Mouse (Mus musculus): ENCODE results near the gene Pon3.
"Not testable (repeated sequence)": the region's sequence is repeated elsewhere in the genome, so short reads cannot be mapped to it uniquely, and the experiment has no call there.

Pon3 gene

GRCm38 (mm10) chr6:5254869-5255268 is 1.2 kb downstream of the Pon3 start:
- no peak for DNase-seq (ENCODE audit: low read depth, low spot score)

GRCm38 (mm10) chr6:5245926-5246325 is 10.2 kb downstream of the Pon3 start:
- no peak for DNase-seq (ENCODE audit: low read depth, low spot score)

GRCm38 (mm10) chr6:5238799-5239198 is 17.3 kb downstream of the Pon3 start:
- DNase-seq (ENCODE audit: low read depth, low spot score) = no peak

GRCm38 (mm10) chr6:5237510-5237909 is 18.6 kb downstream of the Pon3 start:
- no peak for DNase-seq (ENCODE audit: low read depth, low spot score)

GRCm38 (mm10) chr6:5236843-5237371 is 19.2 kb downstream of the Pon3 start:
- DNase-seq (ENCODE audit: low read depth, low spot score) = no peak

- no peak for DNase-seq (ENCODE audit: low read depth, low spot score)
These were observed 21.5 kb downstream of the Pon3 start for GRCm38 (mm10) chr6:5234563-5234962.

- DNase-seq (ENCODE audit: low read depth, low spot score) = no peak
These were observed 22.3 kb downstream of the Pon3 start for GRCm38 (mm10) chr6:5233812-5234211.

GRCm38 (mm10) chr6:5232022-5232421 is 24.1 kb downstream of the Pon3 start:
- DNase-seq (ENCODE audit: low read depth, low spot score) = no peak

- no peak for DNase-seq (ENCODE audit: low read depth, low spot score)
These were observed 25.8 kb downstream of the Pon3 start for GRCm38 (mm10) chr6:5230261-5230660.

- not testable (repeated sequence) for DNase-seq (ENCODE audit: low read depth, low spot score)
These were observed 32.5 kb downstream of the Pon3 start for GRCm38 (mm10) chr6:5223551-5223950.

GRCm38 (mm10) chr6:5222080-5222479 is 34.0 kb downstream of the Pon3 start:
- no peak for DNase-seq (ENCODE audit: low read depth, low spot score)

GRCm38 (mm10) chr6:5218190-5218589 is 37.9 kb downstream of the Pon3 start:
- DNase-seq (ENCODE audit: low read depth, low spot score) = no peak

GRCm38 (mm10) chr6:5207817-5208216 is 48.3 kb downstream of the Pon3 start:
- no peak for DNase-seq (ENCODE audit: low read depth, low spot score)

- DNase-seq (ENCODE audit: low read depth, low spot score) = no peak
These were observed 56.2 kb downstream of the Pon3 start for GRCm38 (mm10) chr6:5199916-5200315.

- DNase-seq (ENCODE audit: low read depth, low spot score) = no peak
These were observed 56.6 kb downstream of the Pon3 start for GRCm38 (mm10) chr6:5199376-5199905.

- DNase-seq (ENCODE audit: low read depth, low spot score) = no peak
These were observed 57.5 kb downstream of the Pon3 start for GRCm38 (mm10) chr6:5198590-5198989.

GRCm38 (mm10) chr6:5193693-5194092 is 62.4 kb downstream of the Pon3 start, which contains the start of gene Pon1:
TSS of gene Pon1 (minus strand) at chr6:5193946.
- DNase-seq (ENCODE audit: low read depth, low spot score) = no peak

- DNase-seq (ENCODE audit: low read depth, low spot score) = no peak
These were observed 65.3 kb downstream of the Pon3 start for GRCm38 (mm10) chr6:5190761-5191160.

- DNase-seq (ENCODE audit: low read depth, low spot score) = no peak
These were observed 66.6 kb downstream of the Pon3 start for GRCm38 (mm10) chr6:5189507-5189906.

- no peak for DNase-seq (ENCODE audit: low read depth, low spot score)
These were observed 67.1 kb downstream of the Pon3 start for GRCm38 (mm10) chr6:5188938-5189337.

- no peak for DNase-seq (ENCODE audit: low read depth, low spot score)
These were observed 68.0 kb downstream of the Pon3 start for GRCm38 (mm10) chr6:5188036-5188435.

GRCm38 (mm10) chr6:5187586-5187985 is 68.5 kb downstream of the Pon3 start:
- DNase-seq (ENCODE audit: low read depth, low spot score) = no peak

- no peak for DNase-seq (ENCODE audit: low read depth, low spot score)
These were observed 69.7 kb downstream of the Pon3 start for GRCm38 (mm10) chr6:5186229-5186950.
